Mouse (Mus musculus) embryo, embryonic 9.5 days (tissue): Measurements from ENCODE around the gene Zfp384.
"Not testable (repeated sequence)": the region's sequence is repeated elsewhere in the genome, so short reads cannot be mapped to it uniquely, and the experiment has no call there.

Experiments
- DNase-seq: peaks from one replicate; pipeline ENCODE4 v3.0.0-alpha.2; 2017; ENCODE audit errors: extremely low spot score

Gene Zfp384

GRCm38 (mm10) chr6:125009181-125010073, 482 bp downstream of the Zfp384 start:
- DNase-seq = peak; percentile 85

DNA sequence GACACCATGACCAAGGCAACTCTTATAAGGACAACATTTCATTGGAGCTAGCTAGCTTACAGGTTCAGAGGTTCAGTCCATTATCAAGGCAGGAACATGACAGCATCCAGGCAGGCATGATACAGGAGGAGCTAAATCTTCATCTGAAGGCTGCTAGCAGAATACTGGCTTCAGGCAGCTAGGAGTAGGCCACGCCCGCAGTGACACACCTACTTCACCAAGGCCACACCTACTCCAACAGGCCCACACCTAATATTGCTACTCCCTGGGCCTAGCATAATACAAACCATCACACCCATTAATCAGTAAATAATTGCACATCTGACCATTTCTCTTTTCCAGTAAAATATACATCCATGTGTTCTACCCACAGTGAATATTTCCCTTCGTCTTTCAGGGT, 8.7 kb downstream of the Zfp384 start:
- DNase-seq = no peak

DNA sequence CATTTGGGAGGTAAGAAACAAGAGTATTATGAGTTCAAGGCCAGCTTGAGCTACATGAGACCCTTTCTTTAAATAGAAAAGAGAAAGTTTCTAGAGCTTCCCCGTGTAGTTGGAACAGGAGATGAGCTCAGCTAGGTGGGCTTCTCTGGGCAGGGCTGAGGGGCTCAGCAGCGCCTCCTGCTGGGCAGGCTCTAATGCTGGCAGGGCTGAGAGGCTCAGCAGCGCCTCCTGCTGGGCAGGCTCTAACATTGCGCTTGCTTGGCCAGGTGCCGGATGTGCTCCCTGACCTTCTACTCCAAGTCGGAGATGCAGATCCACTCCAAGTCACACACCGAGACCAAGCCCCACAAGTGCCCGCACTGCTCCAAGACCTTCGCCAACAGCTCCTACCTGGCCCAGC, 21.6 kb downstream of the Zfp384 start:
- peak; percentile 77 for DNase-seq

DNA sequence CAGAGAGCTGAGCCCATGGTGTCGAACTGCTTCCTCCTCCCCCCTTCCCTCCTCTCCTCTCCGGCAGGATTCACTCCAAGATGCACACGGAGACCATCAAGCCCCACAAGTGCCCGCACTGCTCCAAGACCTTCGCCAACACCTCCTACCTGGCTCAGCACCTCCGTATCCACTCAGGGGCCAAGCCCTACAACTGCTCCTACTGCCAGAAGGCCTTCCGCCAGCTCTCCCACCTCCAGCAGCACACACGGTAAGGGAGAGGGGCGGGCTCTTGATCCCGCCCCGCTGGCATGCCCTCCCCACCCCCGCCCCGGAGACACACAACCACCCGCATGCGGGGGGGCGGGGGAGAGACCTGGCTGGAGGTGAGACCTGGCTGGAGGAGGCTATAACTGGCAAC, 22.7 kb downstream of the Zfp384 start:
- no peak for DNase-seq

DNA sequence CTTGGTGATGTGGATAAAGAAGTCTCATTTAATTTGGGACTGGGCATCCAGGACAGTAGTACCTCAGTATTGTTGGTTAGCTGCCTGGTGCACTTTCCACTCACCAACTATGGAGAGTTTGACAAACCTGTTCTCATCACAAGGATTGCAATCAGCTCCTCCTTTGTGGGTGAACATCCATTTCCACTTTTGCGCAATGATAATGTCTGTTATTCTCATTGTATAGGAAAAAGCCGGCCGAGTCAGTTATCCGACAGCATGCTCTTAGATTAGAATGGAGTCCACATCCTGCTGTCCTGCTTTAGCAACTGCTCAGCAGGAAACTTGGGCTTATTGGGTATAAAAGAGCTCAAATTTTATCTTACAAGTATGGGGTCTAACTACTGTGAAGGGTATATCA, 29.7 kb downstream of the Zfp384 start:
- peak; percentile 14 for DNase-seq

DNA sequence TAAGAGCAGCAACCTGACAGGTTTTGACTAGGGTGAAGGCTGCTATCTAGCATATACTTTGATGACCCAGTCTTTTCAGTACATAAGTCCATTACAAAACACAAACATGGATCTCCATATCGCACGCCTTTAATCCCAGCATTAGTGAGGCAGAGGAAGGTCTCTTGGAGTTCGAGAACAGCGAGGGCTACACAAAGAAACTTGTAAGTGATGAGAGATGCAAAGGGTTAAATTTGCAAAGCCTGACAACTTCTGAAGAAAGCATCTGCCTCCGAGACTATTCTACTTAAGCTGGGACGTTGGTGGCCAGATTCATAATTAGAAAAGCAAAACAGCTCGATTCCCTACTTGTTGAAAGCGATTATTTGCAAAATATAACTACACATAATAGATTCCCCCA, 30.2 kb downstream of the Zfp384 start:
- no peak for DNase-seq

DNA sequence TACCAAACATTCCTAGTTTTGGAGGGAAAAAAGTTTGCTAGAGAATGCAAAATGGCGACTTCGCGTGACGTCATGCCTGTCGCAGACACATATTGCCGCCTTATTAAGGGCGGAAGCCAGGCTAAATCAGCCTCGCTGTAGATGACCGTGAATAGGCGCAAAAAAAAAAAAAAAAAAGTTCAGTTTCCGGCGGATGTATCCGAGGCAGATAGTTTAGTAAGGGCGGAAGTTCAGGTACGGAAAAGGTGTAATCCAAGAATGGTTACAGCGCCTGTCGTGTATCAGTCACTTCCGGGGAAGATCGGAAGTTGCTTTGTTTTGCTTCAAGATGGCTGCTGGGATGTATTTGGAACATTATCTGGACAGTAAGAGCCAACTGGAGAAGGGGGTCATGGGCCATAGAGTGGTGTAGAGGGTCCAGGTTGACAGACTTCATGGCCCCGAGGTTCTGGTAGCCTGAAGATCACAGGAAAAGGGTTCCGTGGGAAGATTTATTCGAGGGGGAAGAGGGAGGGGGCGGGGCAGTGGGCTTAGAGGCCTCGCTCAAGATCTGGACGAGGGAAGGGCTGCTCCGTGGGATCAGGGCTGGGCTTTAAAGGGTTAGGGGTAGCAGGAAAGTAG, 30.7 kb downstream of the Zfp384 start, which contains the start of gene Ing4:
Gene Ing4, plus strand, starts transcription at position 228 of the 621 bp plus-strand sequence.
- peak; percentile 86 for DNase-seq

DNA sequence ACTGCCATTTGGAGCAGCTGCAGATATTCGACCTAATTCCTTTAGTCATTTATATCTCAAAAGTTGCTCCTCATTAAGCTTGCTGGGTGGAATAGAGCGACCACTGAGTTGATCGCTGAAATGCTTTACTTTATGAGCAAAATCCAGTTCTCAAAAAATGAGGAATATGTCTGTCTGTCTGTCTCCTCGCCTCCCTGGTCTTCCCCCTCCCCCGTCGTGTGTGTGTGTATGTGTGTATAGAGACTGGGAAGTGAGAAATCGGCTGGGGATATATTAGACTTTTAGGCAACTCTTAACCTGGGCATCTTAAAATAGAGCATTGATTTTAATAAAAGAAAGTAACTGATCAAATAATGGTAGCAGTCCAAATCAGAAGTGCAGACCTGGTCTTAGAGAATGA, 31.3 kb downstream of the Zfp384 start:
- no peak for DNase-seq

DNA sequence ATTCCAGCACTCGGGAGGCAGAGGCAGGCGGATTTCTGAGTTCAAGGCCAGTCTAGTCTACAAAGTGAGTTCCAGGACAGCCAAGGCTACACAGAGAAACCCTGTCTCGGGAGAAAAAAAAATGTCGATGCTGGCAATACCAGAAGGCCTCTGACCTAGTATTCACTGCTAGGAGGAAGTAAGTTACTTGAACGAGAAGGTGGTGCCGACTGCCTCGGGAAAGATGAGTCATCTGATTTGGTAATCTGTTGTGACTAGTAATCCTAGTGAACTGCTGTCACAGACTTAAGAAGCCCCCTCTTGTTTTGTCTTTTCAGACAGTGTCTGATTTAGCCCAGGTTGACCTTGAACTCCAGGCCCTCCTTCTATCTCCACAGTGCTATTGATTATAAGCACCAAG, 32.1 kb downstream of the Zfp384 start:
- DNase-seq = no peak

GRCm38 (mm10) chr6:125042081-125042480, 33.1 kb downstream of the Zfp384 start:
- DNase-seq = no peak

- DNase-seq = peak; percentile 63
These were observed 37.7 kb downstream of the Zfp384 start for GRCm38 (mm10) chr6:125046691-125047090.

GRCm38 (mm10) chr6:125049678-125050077, 40.7 kb downstream of the Zfp384 start, which contains the start of gene Acrbp:
TSS of gene Acrbp (plus strand) at chr6:125049689.
- DNase-seq = peak; percentile 31

GRCm38 (mm10) chr6:125051237-125051636, 42.3 kb downstream of the Zfp384 start:
- no peak for DNase-seq

- no peak for DNase-seq
These were observed 52.5 kb downstream of the Zfp384 start for GRCm38 (mm10) chr6:125061493-125061892.

GRCm38 (mm10) chr6:125062511-125062910, 53.6 kb downstream of the Zfp384 start:
- DNase-seq = no peak

DNA sequence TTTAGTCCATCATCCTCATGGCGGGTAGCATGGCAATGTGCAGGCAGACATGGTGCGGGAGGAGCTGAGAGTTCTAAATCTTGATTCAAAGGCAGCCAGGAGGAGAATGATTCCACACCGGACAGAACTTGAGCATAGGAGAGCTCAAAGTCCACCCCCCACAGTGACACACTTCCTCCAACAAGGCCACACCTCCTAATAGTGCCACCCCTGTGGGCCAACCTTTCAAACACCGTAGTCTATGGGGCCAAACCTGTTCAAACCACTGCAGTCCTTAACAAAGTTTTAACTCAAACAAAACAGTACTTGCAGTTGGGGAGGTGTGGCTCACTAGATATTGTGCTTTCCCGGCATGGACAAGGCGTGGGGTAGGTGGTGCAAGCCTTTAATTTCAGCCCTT, 55.0 kb downstream of the Zfp384 start:
- DNase-seq = no peak

GRCm38 (mm10) chr6:125065223-125065622, 56.3 kb downstream of the Zfp384 start:
- DNase-seq = not testable (repeated sequence)

DNA sequence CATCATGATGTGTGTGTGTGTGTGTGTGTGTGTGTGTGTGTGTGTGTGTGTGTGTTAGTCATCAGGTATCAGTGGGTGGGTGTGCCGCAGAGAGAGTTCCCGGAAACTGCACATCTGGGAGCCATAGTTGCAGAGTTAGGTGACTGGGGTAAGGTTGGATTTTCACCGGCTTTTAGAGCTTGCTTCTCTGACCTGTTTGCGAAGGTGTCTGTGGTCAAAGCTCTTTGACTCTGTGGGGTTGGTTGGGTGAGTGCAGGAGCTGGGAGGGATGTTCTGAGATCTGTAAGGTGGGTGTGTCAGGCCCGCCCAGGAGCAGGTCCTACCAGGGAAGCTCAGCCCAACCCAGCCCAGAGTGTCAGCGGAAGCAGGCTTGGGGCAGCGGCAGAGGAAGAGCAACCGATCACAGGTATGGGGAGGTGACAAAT, 58.6 kb downstream of the Zfp384 start, which contains the start of gene Lpar5:
Gene Lpar5, plus strand, starts transcription at position 350 of the 425 bp plus-strand sequence.
- DNase-seq = no peak

GRCm38 (mm10) chr6:125071170-125071895, 62.4 kb downstream of the Zfp384 start:
- DNase-seq = no peak

- no peak for DNase-seq
These were observed 62.9 kb downstream of the Zfp384 start for GRCm38 (mm10) chr6:125071896-125072279.

DNA sequence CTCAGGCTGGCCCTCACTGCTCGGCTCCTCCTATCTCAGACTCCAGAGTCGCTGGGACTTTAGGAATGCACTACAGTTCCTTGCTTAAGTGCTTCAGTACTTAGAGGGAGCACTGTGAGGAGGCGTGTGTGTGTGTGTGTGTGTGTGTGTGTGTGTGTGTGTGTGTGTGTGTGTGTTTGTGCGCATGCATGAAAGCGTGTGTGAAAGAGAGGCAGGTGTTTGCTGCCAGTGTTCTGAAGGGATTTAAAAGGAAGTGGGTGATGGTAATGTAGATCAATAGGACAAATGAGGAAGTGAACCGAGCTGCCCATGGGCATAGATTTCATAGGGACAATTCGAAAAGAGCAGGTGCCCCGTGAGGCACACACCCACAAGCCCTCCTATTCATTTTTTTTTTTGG, 64.9 kb downstream of the Zfp384 start:
- no peak for DNase-seq

GRCm38 (mm10) chr6:125081394-125081793, 72.4 kb downstream of the Zfp384 start:
- no peak for DNase-seq
